Mouse (Mus musculus) erythroblast, embryonic 14.5 days (primary cell): ENCODE results near the gene Rab8b.

Source experiments
- GATA1 ChIP-seq: IDR thresholded peaks from 2 replicates; pipeline ENCODE4 v1.6.1; 2012; ENCODE audit warnings: low read length, inconsistent platforms, mixed read lengths
- TAL1 ChIP-seq: IDR thresholded peaks from 3 replicates; pipeline ENCODE4 v1.6.1; 2012; ENCODE audit warnings: low read length, inconsistent platforms, mixed read lengths

- TF ChIP-seq GATA1 (no peak), TAL1 (no peak)
Measured at GRCm38 (mm10) chr9:66918672-66919330, 686 bp downstream of the Rab8b start.
